Mouse (Mus musculus) heart, adult 11 months (tissue): Measurements from ENCODE around the gene Trip6.
A peak's percentile ranks its signal among the peaks of the same experiment; 100 is the strongest.

Source experiments
- DNase-seq: peaks from one replicate; pipeline ENCODE4 v3.0.0; 2022

Gene Trip6

GRCm38 (mm10) chr5:137338256-137338655, 24.1 kb upstream of the Trip6 start:
- peak; percentile 99 for DNase-seq

DNA sequence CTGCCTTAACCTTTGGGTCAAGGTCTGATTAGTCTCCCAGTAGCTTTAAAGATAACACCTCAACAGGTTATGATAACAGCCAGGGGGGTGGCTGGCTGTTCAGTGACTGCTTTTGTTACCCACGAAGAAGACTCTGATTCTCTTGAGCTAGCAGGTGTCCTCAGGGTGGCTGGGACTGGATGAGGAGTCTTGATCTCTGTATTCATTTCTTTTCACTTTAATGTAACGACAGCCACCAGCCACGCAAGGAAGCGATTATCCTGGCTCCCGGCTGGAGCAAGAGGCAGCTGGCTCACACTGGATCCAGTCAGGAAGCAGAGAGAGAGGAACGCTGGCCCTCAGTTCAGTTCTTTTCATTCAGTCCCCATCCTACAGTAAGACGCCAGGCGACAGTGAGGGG, 23.0 kb upstream of the Trip6 start:
- peak; percentile 87 for DNase-seq

GRCm38 (mm10) chr5:137335066-137335465, 20.9 kb upstream of the Trip6 start:
- peak; percentile 84 for DNase-seq

- DNase-seq, result peak; percentile 83
These were observed 20.1 kb upstream of the Trip6 start for GRCm38 (mm10) chr5:137334317-137334716.

GRCm38 (mm10) chr5:137333512-137334174, 19.4 kb upstream of the Trip6 start, which contains the start of gene Slc12a9:
Slc12a9 (minus strand) TSS chr5:137333597.
- DNase-seq, result peak; percentile 99

- DNase-seq, result no peak
These were observed 18.8 kb upstream of the Trip6 start for GRCm38 (mm10) chr5:137332857-137333511.

DNA sequence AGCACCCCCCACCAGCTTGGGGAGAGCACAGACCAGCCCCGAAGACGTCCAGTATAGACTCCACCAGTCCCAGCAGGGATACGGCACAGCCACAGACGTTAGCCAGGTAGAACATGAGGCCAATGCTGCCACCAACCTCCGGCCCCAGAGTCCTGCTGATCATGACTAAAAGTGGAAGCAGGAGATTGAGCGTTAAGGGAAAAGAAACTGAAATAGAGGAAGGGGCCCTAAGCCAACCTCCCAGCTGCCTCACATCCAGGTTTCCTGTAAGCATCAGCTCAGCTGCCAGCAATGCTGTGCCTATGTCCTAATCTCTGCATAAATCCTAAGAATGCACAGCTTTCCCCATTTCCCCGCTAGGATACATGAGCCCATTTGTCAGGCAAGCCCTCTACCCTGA, 16.7 kb upstream of the Trip6 start:
- peak; percentile 90 for DNase-seq

DNA sequence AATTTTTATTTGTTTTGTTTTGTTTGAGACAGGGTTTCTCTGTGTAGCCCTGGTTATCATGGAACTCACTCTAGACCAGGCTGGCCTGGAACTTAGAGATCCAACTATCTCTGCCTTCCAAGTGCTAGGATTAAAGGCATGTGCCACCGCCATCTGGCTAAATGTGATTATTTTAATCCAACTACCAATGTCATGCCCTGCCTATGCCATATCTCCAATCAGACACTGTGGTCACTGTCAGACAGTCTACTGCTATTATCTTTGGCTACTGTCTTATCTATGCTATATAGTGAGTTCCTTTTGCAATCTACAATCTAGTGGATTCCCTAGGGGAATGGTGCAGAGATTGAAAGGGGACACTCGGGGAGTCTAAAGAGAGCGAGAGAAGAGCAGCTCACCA, 6.8 kb upstream of the Trip6 start:
- DNase-seq, result no peak

DNA sequence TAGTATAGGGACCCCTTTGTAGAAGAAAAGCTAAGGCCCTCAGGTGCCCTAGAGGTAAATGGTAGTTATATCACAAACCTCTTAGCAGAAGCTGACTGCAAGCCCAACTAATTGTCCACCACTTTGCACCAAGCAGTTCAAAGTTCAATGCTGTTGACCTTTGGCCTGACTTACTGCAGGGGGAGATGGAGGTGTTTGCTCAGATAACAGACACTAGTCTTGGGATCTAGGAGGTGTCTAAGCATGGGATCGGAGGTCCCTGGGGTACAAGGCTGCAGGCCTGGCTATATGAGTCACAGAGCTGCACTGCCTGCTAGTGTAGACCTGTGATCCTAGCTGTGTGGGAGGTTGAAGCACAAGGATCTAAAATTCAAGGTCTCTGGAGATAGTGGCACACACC, 4.4 kb upstream of the Trip6 start:
- no peak for DNase-seq

DNA sequence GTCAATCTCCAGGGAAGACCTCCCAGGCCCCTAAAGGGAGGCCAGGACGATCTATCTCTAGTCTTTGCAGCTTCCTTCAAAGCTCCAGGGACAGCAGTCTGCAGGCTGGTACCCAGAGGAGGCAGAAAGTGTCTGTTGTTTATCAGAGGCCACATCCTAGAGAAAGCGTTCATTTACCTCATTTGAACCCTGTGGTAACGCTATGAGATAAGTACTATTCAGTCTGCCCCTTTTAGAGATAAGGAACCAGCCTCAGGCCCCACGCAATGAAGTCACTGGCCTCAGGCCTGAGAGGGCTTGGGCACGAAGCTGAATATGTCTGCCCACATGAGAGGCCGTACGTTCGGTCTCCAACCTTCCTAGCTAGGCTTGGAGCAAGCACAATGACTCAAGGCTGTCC, 3.2 kb upstream of the Trip6 start:
- no peak for DNase-seq

DNA sequence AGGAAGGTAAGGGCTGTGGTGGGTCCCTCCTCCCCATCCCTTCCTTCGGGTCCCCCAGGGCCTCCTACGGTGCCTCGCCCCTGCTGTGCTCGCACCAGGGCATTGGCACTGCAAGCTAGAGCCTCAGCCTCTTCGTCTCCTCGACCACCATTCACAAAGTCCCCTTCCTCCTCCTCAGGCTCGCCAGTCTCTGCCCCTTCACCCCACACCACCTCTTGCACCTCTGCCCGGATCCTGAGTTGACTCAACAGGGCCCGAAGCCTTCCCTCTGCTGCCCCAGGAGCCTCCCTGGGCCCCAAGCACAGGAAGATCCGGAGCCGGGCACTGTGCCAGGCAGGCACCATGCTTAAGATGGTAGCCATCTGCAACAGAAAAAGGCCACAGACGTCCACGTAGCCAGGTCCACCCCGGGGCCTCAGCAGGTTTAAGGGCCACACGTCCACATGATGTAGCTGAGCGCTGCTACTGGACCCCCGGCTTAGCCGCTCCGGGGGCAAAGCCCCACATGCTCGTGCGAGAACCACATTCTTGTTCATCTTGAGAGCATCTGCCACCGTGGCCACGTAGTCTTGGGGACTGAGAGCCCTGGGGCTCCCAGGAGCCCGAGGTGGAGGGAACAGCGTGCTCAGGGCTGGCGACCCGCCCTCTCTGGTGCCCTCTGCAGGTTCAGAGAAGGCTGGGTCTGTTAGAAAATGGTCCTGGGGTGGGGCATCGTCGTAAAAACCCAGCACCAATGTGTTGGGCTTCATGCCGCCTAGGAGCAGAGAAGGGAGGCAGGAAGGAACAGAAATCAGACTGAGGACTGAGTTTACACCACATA, 1.1 kb upstream of the Trip6 start:
- DNase-seq, result peak; percentile 94

GRCm38 (mm10) chr5:137313466-137314192, 575 bp downstream of the Trip6 start:
- peak; percentile 96 for DNase-seq

- no peak for DNase-seq
These were observed 5.8 kb downstream of the Trip6 start for GRCm38 (mm10) chr5:137308356-137308755.

DNA sequence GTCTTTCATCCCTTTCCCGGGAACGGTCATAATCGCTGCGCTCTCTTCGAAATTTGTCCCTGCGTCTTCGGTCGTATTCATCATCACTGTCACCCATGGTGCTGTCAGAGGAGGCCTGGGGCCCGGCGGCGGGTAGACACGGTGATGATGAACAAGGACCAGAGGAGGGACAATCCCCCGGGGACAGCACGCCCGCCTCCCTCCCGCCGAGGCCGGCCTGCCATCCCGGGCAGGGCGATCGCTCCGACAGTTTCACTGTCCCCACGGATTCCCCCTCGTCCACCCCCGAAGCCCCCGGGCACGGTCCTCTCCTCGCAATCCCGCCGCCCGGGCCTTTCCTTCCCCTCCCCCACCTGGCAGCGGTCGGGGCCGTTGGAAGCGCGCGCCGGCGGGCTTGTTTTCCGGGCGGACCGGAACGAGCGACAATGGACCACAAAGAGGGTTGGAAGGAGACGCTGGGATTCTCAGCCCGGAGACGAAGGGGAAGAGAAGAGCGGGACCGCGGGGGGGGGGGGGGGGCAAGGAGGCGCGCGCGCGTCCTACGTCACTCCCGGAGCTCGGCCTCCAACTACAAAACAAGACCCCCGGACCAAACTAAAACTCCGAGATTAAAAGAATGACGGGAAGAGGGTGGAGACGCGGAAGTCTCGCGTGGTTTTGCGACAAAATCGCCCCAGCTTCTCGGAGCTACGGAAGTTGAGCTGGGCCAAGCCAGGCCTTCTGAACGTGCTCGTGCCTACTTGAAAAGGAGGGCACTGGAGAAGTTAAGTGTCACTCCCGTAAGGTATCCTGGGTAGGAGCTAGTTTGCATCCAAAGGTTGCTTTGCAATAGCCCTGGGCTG, 6.9 kb downstream of the Trip6 start, which contains the start of gene Srrt:
Gene Srrt (minus strand): TSS at position 604 of the 842 bp plus-strand sequence.
- DNase-seq, result peak; percentile 99

DNA sequence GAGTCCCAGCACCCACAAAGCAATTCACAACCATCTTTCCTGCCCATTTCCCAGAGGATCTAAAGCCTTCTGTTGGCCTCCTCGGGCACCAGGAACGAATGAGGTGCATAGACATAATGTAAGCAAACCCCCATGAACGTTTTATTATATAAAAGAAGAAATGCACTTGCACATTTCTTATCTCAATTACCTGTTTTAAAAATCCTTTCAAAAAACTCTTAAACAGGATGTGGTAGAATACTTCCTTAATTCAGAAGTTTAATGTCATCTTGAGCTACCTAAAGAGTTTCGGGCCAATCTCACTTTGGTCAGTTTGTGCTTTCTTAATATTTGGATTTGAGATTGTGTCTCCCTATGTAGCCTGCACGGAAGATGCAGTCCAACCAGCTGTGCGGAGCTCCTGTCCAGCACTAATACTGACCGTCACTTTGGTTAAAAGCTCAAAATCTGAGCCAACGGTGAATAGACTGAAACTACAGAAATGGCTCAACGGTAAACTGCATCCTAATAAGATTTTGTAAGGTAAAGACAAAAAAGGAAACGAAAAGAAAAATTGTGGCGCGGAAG, 7.7 kb downstream of the Trip6 start:
- no peak for DNase-seq

DNA sequence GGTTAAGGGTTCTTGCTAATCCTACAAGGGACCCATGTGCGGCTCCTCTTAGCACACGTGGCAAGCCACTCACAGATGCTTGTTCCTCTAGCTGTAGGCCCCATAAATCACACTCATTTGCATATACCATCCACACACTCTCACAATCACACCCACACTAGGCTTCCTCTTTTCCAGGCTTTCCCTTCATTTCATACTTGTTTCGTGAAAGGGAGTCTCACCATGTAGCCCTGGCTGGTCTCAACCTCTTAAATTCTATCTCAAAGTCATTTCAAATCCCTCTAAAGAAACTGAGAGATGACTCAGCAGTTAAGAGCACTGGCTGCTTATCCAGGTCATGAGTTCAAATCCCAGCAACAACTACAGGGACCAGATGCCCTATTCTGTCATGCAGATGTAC, 8.4 kb downstream of the Trip6 start:
- no peak for DNase-seq

DNA sequence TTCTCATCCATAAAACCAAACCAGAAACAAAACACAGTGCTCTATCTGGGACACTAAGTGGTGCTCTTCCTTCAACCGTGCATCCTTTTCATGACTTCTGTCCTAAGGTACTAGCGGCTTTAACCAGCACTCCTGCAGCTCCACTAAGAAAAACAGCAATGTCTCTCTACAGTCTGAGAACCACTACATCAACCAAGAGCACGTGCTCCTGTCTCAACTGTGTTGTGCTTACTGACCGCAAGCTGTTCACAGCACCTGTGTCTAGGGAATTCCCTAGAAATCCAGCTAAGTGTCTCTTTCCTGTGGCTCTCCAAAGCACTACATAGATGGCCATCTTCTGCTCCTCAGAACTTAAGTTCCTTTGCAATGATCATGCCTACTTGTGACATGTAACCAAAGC, 9.4 kb downstream of the Trip6 start:
- DNase-seq, result no peak

GRCm38 (mm10) chr5:137304165-137304564, 10.0 kb downstream of the Trip6 start:
- DNase-seq, result no peak

GRCm38 (mm10) chr5:137303609-137304008, 10.6 kb downstream of the Trip6 start:
- no peak for DNase-seq

DNA sequence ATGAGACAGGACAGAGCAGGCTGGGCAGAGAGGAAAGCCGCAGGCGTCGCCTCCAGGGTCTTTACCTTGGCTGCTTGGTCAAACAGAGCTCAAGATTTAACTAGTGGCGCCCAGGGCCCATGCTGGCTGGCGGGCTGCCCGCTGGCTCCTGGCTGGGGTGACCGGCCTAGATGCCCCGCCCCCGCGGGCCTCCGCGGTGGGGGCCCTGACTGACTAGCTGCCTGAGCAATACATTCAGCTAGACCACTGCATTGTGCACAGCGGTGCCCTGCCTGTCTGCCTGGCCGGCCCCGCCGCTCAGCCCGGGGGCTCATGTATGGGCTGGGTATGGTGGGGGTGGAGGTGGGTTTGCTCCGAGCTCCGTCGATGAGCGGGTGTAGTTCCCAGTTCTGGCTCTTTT, 13.0 kb downstream of the Trip6 start:
- peak; percentile 89 for DNase-seq

DNA sequence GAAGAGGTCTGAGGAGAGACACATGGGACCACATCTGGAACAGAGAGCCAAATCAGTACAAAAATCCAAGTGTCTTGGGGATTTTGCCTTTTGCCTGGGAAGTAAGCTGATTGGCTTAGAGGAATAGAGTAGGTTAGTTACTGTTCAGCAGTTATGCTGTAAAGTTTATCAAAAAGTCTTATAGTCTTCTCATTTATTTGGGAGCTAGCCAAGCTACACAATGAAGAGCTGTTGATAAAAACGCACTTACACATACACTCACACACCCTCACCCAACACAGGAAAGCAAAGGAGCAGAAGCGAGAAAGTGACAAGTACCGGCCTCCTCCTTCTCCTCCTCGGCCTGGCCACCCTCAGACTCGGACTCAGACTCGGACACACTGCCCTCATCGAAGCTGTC, 15.0 kb downstream of the Trip6 start:
- no peak for DNase-seq

GRCm38 (mm10) chr5:137297126-137297525, 17.1 kb downstream of the Trip6 start:
- DNase-seq, result peak; percentile 92
